Mouse (Mus musculus) right cerebral cortex, postnatal 14 days (tissue): Measurements from ENCODE around the gene Olfr1229.

Source experiments
- DNase-seq: peaks from one replicate; pipeline ENCODE4 v3.0.0; 2022

Olfr1229 gene

GRCm38 (mm10) chr2:89287914-89288313 is at the start of gene Olfr1229:
Gene Olfr1229 (minus strand): TSS chr2:89288014.
- no peak for DNase-seq

DNA sequence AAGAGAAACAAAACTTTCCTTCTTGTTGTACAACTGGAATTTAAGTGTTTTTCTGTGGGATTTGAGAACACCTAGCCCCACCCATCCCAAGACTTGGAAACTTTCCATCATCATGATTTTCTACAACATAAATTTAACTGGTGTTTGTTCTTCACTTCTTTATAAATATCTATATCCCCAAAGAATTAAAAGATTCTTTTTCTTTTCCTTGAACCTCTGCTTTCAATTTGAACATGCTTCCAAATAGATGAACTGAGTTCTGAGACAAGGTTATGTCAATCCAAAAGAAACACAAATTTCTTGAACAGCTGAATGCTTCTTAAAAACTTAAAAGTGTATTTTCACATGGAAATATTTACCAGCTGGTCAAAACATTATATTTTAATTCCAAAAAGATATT is 41.8 kb upstream of the Olfr1229 start, which contains the start of gene Olfr1232:
Gene Olfr1232 (minus strand): TSS at position 101 of the 400 bp plus-strand sequence.
- no peak for DNase-seq

- DNase-seq, result no peak
These were observed 19.2 kb upstream of the Olfr1229 start, which contains the start of gene Olfr1231 for GRCm38 (mm10) chr2:89306974-89307373. Gene Olfr1231 (minus strand): TSS chr2:89307074.

DNA sequence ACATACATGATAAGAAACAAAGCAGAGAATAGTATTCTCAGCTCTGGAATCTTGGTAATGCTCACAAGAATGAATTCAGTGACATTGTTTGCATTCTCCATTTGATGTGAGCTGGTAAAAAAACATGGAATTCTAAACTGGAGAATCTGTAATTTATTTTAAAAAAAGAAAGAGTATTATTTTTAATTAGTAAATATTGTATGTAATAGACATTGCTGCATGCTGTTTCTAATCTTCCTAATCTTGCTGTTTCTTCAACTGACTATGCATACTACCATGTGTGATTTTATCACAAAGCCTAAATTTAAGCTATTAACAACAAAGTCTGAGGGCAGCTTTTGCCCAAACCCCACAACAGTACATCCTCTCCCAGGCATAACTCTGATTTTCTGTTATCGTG is 9.4 kb upstream of the Olfr1229 start, which contains the start of gene Olfr1230:
Gene Olfr1230 (minus strand): TSS at position 101 of the 400 bp plus-strand sequence.
- no peak for DNase-seq

GRCm38 (mm10) chr2:89253962-89254361 is 33.9 kb downstream of the Olfr1229 start, which contains the start of gene Olfr1228:
Gene Olfr1228 (minus strand): TSS chr2:89254062.
- no peak for DNase-seq
